Mouse (Mus musculus): ENCODE measurements around the gene Cfl1.
"Not testable (repeated sequence)": the region's sequence is repeated elsewhere in the genome, so short reads cannot be mapped to it uniquely, and the experiment has no call there.

Gene Cfl1

GRCm38 (mm10) chr19:5490898-5491708, 848 bp downstream of the Cfl1 start:
- peak; percentile 91 for DNase-seq

- DNase-seq = no peak
These were observed 2.4 kb downstream of the Cfl1 start for GRCm38 (mm10) chr19:5492641-5493040.

GRCm38 (mm10) chr19:5493301-5493721, 3.1 kb downstream of the Cfl1 start:
- DNase-seq = not testable (repeated sequence)

- DNase-seq = peak; percentile 62
These were observed 4.1 kb downstream of the Cfl1 start for GRCm38 (mm10) chr19:5494314-5494713.

- no peak for DNase-seq
These were observed 5.2 kb downstream of the Cfl1 start for GRCm38 (mm10) chr19:5495353-5496051.

GRCm38 (mm10) chr19:5496052-5496370, 5.8 kb downstream of the Cfl1 start:
- no peak for DNase-seq

GRCm38 (mm10) chr19:5500330-5500875, 10.1 kb downstream of the Cfl1 start:
- no peak for DNase-seq

- no peak for DNase-seq
These were observed 13.4 kb downstream of the Cfl1 start, which contains the start of gene 1700020D05Rik for GRCm38 (mm10) chr19:5503687-5504086. Gene 1700020D05Rik (minus strand): TSS chr19:5503787.

GRCm38 (mm10) chr19:5510031-5511026, 20.1 kb downstream of the Cfl1 start, which contains the start of gene Snx32:
Gene Snx32 (minus strand): TSS chr19:5510538.
- peak; percentile 99 for DNase-seq

GRCm38 (mm10) chr19:5511074-5511632, 20.9 kb downstream of the Cfl1 start:
- DNase-seq = no peak

GRCm38 (mm10) chr19:5512091-5513004, 22.1 kb downstream of the Cfl1 start:
- DNase-seq = no peak

GRCm38 (mm10) chr19:5513005-5513349, 22.7 kb downstream of the Cfl1 start:
- no peak for DNase-seq

- no peak for DNase-seq
These were observed 25.9 kb downstream of the Cfl1 start for GRCm38 (mm10) chr19:5515840-5516777.

GRCm38 (mm10) chr19:5516906-5517505, 26.8 kb downstream of the Cfl1 start:
- DNase-seq = no peak

- no peak for DNase-seq
These were observed 28.5 kb downstream of the Cfl1 start for GRCm38 (mm10) chr19:5518721-5519120.

- no peak for DNase-seq
These were observed 34.9 kb downstream of the Cfl1 start for GRCm38 (mm10) chr19:5525204-5525603.

GRCm38 (mm10) chr19:5529325-5530137, 39.3 kb downstream of the Cfl1 start:
- peak; percentile 98 for DNase-seq

GRCm38 (mm10) chr19:5530138-5530524, 39.9 kb downstream of the Cfl1 start:
- no peak for DNase-seq

GRCm38 (mm10) chr19:5532520-5532919, 42.3 kb downstream of the Cfl1 start:
- peak; percentile 19 for DNase-seq

All from kidney, postnatal 14 days (tissue).